Mouse (Mus musculus) spleen, embryonic (tissue): ENCODE data around the gene Odf3l1.
"Not testable (repeated sequence)": the region's sequence is repeated elsewhere in the genome, so short reads cannot be mapped to it uniquely, and the experiment has no call there.

Experiments
- CTCF ChIA-PET: fragments of 350-600 bp; sonication (Branson Sonifier 250); formaldehyde crosslinking; loops from one replicate; lab custom pipeline; 2022; lab: Charles Lee

Gene Odf3l1

DNA sequence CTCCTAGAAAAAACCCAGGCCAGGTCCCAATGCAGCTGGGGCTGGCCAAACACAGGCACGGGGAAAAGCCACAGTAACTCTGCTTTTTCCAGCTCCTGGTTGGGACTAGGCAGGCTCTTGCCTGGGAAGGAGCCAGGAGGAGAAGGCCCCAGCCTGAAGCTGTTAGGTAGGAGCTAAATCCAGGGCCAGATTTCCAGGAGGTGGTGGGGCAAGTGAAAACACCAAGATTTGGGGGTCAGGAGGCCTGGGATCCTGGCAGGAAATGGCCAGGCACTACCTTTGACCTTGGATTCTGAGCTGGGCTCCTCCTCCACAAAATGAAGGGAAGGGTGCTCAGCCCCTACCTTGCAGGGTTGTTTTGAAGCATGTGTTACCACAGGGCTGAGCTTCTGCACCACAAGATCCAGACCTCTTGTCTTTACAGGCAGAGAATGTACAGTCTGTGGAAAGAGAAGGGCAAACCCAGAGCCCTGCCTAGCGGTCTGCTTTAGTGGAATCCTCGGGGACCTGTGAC, at the start of gene Odf3l1:
Odf3l1 (minus strand) TSS at position 464 of the 514 bp plus-strand sequence.
- CTCF ChIA-PET: no interaction called here

DNA sequence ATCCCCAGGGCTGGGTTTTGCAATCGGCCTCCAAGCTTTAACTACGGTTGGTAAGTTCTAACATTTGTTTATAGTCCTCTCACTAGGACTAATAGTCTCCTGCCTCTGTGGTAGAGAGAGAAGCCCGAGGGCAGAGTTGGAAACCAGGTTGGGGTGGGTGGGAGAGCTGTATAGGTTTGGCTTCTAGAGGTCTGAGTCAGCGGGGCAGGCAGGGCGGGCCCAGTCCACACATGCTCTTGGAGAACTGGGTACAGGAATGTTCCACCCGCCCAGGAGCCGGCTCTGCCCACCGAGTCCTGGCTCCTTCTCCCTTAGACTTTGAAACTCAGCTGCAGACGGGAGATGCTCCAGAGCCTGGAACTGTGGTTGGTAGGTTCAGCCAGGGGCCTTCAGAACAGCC, 49.5 kb upstream of the Odf3l1 start:
- CTCF ChIA-PET: interaction anchor here (0.5 kb wide), 1 partner anchor 321 kb away, joined by 3 read pairs; no protein-coding TSS in a partner anchor

DNA sequence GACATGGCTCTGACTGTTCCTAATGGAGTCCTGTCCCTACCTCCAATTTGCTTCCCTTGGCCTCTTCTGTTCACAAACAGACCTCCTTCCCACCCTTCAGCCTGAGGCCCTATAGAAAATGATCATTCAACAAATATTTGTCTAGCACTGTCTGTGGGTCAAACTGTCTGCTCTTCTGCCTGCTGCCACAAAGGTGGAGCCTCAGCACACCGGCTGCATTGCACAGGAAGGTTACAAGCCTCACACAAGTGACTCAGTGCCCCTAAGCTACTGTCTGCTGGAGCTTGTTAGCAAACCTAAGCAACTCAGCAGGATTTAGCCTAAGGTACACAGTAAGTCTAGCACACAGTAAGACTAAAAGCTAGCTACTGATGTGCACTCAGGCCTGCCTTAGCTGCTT, 46.5 kb upstream of the Odf3l1 start:
- CTCF ChIA-PET: interaction anchor here (0.7 kb wide), 1 partner anchor 10 kb away, joined by 3 read pairs; no protein-coding TSS in a partner anchor

DNA sequence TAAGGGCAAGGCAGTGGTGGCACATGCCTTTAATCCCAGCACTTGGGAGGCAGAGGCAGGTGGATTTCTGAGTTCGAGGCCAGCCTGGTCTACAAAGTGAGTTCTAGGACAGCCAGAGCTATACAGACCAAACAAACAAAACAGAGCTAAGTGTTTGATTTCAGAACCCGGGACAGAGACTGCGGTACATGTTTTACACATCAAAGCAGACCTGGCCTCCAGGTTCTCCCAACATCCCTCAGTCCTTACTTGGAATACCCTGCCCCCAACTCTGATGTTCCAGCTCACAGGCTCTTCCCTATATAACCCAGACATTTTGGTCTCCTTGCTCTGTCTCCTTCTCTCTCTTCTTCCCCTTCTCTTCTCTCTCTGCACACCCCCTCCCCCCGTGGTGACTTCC, 45.5 kb upstream of the Odf3l1 start:
- CTCF ChIA-PET: not testable (repeated sequence)

DNA sequence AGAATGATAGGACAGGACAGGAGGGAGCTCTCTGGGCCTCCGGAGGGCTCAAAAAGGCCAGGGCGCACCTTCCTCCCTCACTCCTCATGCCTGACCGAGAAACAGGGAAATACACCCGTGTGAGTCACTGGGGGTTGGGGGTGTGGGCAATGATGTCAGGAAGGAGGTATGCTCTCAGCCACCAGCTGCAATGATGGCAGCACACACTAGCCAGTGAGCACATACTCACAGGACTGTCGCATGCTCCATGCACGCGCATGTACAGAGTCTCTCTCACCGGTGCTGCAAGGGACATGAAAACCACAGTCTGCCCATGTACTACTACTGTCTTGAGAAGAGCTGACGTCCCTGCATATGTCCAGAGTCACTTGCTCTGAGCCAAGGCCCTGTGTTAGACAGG, 43.1 kb upstream of the Odf3l1 start:
- CTCF ChIA-PET: no interaction called here

DNA sequence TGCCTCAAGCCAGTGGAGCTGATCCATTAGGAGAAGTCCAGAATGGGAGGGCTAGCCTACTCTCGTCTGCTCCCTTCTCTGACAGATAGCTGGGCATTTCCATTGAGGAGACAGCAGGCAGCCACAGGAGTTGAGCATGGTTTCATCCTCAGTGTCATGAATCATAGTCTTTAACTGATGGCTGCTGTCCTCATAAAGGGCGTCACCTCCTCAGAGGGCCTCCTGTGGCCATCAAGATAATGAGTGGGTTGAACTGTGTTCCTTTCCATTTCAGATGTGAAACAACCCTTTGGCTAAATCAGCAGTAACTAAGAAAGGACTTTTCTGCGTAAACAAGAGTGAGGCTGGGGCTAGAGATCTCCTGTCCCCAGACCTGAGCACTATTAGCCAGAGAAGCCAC, 39.2 kb upstream of the Odf3l1 start:
- CTCF ChIA-PET: interaction anchor here (0.6 kb wide), 1 partner anchor 36 kb away, joined by 3 read pairs; no protein-coding TSS in a partner anchor

DNA sequence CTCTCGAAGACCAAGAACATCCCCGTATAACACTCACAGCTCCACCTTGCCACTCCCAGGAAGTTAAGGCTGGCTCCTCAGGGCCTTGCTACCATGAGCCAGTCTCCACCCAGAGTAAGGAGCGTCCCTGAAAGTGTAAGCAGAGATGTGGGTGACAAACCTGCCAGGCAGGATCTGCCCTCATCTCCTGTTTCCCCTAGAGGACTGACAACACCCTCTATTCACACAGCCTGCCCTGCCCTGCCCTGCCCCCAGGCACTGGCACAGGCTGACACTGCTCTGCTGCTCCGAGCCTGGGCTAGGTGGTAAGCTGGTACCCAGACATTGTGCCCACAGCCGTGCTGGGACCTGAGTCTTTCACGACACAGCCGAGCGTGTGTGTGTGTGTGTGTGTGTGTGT, 36.7 kb upstream of the Odf3l1 start:
- CTCF ChIA-PET: interaction anchor here (1.2 kb wide), 1 partner anchor 10 kb away, joined by 3 read pairs; no protein-coding TSS in a partner anchor

DNA sequence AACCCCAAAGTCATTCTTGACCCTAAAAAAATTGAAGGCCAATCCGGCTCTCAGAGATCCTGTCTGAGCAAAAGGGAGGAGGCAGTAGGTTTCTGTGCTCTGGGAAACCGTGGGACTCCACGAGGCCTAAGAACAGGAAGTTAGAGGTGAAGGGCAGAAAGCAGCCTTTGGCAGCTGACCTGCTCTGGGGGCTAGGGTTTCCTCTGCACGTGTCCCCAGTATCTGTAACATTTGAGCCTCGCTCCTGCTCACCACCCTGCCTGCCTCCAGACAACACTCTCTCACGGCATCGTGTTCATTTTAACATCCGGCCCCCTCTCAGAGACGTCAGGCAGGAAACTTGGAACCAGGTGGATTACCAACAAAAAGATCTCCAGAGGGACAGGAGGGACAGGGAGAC, 36.1 kb upstream of the Odf3l1 start:
- CTCF ChIA-PET: interaction anchor here (0.6 kb wide), 1 partner anchor 21 kb away, joined by 3 read pairs; no protein-coding TSS in a partner anchor

DNA sequence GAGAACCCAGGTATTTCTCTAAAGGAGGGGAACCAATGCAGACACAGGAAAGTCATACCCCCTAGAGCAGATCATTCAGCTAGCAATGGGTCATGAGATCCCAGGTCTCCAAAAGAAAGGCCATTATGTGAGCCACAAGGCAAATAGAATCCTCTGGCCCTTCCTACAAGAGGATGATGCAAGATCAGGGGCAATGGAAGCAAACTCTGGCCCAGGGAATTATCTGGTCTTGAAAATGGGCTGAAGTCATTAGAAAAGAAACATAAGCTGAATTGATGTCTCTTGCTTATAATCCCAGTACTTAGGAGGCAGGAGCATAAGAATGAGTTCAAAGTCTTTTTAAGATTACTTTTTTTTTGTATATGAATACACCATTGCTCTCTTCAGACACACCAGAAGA, 35.6 kb upstream of the Odf3l1 start:
- CTCF ChIA-PET: interaction anchor here (0.6 kb wide), 1 partner anchor 22 kb away, joined by 3 read pairs; no protein-coding TSS in a partner anchor

DNA sequence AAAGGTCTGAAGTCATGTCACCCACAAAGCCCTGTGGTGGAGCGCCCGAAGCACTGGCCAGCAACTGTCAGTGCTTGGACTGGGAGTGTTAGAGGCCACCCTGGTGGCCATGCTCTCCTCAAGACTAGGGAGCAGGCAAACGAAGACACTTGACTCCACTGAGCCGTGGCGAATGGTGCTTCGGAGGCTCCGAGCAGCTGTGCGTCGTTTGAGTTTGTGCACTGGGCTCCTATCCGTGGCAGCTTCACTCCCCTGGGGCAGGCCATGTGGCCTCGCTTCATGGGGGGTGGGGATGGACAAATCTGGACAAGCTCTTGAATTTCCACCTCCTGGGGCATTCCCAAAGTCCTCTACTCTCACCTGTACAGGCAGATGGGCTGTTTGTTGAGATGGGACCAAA, 34.9 kb upstream of the Odf3l1 start:
- CTCF ChIA-PET: interaction anchor here (0.5 kb wide), 1 partner anchor 50 kb away, joined by 8 read pairs; no protein-coding TSS in a partner anchor

DNA sequence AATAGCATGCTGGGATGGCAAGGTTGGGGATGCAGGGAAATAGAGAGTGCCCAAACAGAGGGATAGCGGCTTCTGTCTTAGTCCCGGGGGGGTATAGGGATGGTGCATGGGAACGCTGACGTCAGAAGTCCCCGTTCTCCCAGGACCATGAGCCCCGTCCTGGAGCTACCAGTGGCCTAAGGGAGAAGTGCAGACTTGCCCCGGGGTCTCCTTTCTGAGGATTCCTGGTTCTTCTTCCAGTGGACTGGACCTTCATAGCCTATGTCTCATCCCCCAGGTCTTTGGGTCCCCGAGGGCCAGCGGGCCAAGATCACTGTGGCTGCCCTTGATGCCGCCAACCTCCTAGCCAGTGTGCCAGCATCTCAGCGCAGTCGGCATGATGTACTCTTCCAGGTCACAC, 32.3 kb upstream of the Odf3l1 start:
- CTCF ChIA-PET: no interaction called here

DNA sequence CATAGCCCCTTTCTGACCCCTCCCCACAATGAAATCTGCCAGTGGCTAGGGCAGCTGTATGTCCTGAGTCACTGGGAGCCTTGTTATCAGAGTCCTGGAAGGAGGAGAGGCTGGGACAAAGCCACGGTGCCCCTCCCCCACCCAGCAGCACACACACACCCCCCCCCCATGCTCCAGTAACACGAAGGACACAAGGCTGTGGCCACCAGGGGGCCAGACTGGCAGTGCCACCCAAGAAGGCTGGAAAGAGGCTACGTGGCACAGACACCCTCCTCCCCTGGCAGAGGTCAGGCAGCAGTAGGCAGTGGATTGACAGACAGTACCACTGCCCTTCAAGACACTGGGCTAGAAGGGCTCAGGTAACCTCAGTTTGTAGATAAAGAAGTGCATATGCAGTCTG, 29.5 kb upstream of the Odf3l1 start:
- CTCF ChIA-PET: no interaction called here

DNA sequence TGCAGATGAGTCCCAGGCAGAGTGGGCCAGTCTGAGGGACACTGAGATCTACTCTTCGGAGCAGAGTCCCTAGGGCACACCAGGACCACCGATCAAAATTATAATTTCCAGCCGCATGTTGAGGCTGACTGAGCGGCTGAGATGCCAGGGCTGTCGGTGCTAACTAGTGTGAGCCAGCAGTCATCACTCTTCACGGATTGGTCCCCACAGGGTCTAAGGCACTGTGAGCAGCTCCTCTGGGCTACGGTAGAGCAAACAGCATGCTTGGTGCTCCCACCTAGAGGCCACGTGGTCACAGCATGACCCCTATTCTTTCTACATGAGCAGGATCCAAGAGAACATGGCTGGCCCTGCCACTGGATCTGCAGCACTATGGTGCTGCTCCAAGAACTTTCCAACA, 28.8 kb upstream of the Odf3l1 start:
- CTCF ChIA-PET: no interaction called here

DNA sequence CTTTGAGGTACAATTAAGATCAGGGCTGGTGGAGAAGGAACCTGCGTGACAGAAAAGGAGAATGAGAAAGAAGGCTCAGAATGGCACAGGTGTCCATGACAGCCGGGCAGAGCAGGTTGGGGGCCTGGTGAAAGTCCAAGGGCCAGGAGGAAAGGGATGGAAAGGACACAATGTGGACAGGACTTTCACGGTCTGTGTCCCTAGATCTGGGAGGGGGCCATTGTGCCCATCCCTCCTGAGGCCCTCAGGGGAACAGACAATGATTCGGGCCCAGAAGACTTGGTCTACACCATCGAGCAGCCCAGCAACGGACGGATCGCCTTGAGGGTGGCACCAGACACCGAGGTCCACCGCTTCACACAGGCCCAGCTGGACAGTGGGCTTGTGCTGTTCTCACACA, 27.6 kb upstream of the Odf3l1 start:
- CTCF ChIA-PET: interaction anchor here (1.0 kb wide), 1 partner anchor 10 kb away, joined by 3 read pairs; no protein-coding TSS in a partner anchor

DNA sequence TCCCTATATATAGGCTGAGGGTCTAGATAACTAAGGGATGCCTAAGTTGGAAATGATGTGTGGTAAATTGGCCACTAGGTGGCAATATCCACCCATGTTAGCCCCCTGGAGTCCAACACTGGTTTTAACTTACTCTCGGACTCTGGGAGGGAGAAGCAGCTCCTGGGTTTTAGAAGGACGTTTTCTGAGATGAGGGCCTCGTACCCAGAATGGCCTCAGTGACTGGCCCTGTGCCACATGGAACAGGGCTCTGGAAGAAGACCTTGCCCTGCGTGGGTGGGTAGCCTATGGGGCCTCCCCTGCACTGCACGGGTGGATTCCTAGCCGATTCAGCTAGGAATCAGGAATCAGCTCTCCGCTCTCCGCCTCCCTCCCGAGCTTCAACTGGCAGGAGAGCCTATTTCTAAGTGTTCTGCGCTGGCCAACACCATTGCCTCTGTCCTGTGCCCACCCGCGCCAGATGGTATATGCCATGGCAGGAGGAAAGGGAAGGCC, 27.1 kb upstream of the Odf3l1 start:
- CTCF ChIA-PET: interaction anchor here (0.5 to 1.0 kb wide), 3 partner anchors 10 to 129 kb away, joined by 3 to 4 read pairs (median 3); no protein-coding TSS in a partner anchor

DNA sequence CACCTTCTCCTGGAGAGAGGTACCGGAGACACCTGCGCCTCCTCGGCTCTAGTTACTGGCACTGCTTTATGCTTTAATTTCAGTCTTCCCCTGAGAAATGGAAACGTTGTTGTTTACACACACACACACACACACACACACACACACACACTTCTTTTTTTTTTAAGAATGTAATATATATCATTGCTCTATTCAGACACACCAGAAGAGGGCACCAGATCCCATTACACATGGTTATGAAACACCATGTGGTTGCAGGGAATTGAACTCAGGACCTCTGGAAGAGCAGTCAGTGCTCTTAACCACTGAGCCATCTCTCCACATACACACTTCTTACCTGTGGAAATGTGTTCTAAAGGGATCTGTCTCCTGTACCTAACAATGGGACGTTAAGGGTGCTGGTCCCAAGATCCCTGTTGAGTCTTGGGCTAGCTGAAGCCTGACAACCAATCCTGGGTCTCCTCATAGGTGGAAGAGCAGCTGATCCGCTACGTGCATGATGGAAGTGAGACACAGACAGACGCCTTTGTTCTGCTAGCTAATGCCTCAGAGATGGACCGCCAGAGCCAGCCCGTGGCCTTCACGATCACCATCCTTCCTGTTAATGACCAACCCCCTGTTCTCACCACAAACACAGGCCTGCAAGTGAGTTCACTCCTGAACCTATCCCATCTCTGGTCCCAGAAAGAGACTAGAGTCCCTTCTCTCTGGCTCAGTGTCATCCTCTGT, 26.2 kb upstream of the Odf3l1 start:
- CTCF ChIA-PET: interaction anchor here (0.5 to 1.0 kb wide), 4 partner anchors 11 to 166 kb away, joined by 3 to 19 read pairs (median 3); no protein-coding TSS in a partner anchor

DNA sequence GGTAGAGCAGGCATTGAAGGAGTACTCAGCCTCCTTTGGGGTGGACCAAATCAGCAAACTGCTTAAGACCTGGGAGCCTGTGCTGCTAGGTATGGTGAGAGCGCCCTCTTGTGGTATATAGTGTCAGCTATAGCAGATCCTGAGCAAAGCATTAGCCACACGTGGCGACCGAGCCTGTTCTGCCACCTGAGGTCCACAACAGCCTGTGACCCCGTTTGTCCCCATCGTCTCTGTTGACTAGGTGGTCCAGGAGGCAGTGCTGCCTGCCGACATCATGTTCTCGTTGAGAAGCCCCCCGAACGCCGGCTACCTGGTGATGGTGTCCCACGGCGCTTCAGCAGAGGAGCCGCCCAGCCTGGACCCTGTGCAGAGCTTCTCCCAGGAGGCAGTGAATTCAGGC, 25.3 kb upstream of the Odf3l1 start:
- CTCF ChIA-PET: interaction anchor here (0.5 to 0.7 kb wide), 3 partner anchors 76 to 167 kb away, joined by 3 to 19 read pairs (median 5); no protein-coding TSS in a partner anchor

DNA sequence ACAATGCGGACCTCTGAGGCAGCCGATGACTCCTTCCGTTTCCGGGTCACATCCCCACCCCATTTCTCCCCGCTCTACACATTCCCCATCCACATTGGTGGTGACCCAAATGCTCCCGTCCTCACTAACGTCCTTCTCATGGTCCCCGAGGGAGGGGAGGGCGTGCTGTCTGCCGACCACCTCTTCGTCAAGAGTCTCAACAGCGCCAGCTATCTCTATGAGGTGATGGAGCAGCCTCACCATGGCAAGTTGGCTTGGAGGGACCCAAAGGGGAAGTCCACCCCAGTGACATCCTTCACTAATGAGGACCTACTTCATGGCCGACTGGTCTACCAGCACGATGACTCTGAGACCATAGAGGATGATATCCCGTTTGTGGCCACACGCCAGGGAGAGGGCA, 23.1 kb upstream of the Odf3l1 start:
- CTCF ChIA-PET: no interaction called here

DNA sequence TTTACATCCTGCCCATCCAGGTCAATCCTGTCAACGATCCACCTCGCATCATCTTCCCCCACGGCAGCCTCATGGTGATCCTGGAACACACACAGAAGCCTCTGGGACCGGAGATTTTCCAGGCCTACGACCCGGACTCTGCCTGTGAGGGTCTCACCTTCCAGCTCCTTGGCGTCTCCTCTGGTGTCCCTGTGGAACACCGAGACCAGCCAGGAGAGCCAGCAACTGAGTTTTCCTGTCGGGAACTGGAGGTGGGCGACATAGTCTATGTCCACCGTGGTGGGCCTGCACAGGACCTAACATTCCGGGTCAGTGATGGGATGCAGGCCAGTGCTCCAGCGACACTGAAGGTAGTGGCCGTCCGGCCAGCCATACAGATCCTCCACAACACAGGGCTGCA, 22.1 kb upstream of the Odf3l1 start:
- CTCF ChIA-PET: no interaction called here

DNA sequence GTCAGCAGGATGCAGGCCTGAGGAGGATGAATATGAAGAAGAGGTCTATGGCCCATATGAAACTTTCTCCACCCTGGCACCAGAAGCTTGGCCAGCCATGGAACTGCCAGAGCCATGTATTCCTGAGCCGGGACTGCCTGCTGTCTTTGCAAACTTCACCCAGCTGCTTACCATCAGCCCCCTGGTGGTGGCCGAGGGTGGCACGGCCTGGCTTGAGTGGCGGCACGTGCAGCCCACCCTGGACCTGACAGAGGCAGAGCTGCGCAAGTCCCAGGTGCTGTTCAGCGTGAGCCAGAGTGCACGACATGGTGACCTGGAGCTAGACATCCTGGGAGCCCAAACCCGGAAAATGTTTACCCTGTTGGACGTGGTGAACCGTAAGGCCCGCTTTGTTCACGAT, 21.6 kb upstream of the Odf3l1 start:
- CTCF ChIA-PET: interaction anchor here (0.6 kb wide), 1 partner anchor 591 kb away, joined by 9 read pairs; no protein-coding TSS in a partner anchor

DNA sequence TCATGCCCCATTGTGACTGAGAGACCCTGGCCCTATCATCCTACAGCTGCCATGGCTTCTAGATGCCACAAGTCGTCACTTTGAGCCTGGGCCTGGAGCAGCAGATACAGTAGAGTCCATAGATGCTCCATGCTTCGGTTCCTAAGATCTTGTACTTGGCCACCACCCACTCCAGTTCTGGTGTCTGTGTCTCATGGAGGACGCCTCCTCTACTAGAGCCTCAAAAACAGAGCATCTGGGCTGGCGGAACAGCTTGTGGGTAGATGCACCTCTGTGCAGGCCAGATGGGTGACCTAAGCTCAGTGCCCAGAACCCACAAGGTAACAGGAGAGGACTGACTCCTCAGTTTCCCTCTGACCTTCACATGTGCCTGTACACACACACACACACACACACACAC, 19.8 kb upstream of the Odf3l1 start:
- CTCF ChIA-PET: no interaction called here

DNA sequence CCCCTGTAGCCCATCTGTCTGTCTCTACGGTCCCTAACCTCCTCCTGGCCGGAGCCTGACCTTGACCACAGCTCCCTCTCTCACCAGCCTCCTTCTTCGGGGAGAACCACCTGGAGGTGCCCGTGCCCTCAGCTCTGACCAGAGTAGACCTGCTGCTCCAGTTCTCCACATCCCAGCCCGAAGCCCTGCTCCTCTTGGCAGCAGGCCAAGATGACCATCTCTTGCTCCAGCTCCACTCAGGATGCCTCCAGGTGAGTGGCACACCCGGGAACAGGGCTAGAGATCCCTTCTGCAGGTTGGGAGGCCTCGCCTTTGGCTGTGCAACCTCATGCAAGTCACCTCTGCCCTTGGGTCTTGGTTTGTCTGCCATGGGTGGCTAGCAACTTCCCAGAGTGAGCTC, 19.0 kb upstream of the Odf3l1 start:
- CTCF ChIA-PET: no interaction called here
